Mouse (Mus musculus): Measurements from ENCODE around the gene Adamts2. TPM values are rescaled to one million over a fixed set of nuclear protein-coding genes. Genes with fewer than 3 reads are reported as not detected.

Gene Adamts2
- total and polyA plus RNA-seq, 3 experiments, result 8.0 to 14.4 (median 10.6) TPM

GRCm38 (mm10) chr11:50672866-50673265 lies 71.0 kb downstream of the Adamts2 start:
- 26% methylated on average over 7 of the region's 7 CpGs for WGBS
- DNase-seq, result peak; percentile 76 to 88
- Histone ChIP-seq H3K27ac (peak overlapping the region; percentile 67), H3K4me1 (ENCODE audit: control insufficient read depth, insufficient read depth, low read length) (peaks cover 25% of the 10 kb centered on the region), H3K9ac (ENCODE audit: low read depth, low read length) (no peak overlapping the region), H3K27me3 (ENCODE audit: control insufficient read depth, insufficient read depth, low read length) (no peaks in the 10 kb centered on the region), H3K79me2 (replicated peaks; ENCODE audit: control insufficient read depth, insufficient read depth, low read length) (no peaks in the 10 kb centered on the region), H3K36me3 (ENCODE audit: control insufficient read depth, insufficient read depth, low read length) (no peaks in the 10 kb centered on the region), H3K4me3 (no peak overlapping the region)
- intact Hi-C loops (cut with DNase I), result loop anchor here (1.0 to 5.0 kb wide), 4 partner anchors 41 to 94 kb away; partner anchors contain the start of gene Adamts2
- TF ChIP-seq CTCF (IDR thresholded peaks at IDR 0.05) (no peak), POLR2A (IDR thresholded peaks at IDR 0.05; ENCODE audit: insufficient read depth, low read depth, low read length) (no peak), EP300 (IDR thresholded peaks at IDR 0.05; ENCODE audit: insufficient read depth, low read depth, low read length) (peak; percentile 95)

- Histone ChIP-seq H3K36me3 (ENCODE audit: control insufficient read depth, insufficient read depth, low read length) (no peaks in the 10 kb centered on the region), H3K4me3 (no peak overlapping the region), H3K27me3 (ENCODE audit: control insufficient read depth, insufficient read depth, low read length) (no peaks in the 10 kb centered on the region), H3K4me1 (ENCODE audit: control insufficient read depth, insufficient read depth, low read length) (peaks cover 25% of the 10 kb centered on the region), H3K79me2 (replicated peaks; ENCODE audit: control insufficient read depth, insufficient read depth, low read length) (no peaks in the 10 kb centered on the region), H3K9ac (ENCODE audit: low read depth, low read length) (no peak overlapping the region), H3K27ac (peak overlapping the region; percentile 58)
- intact Hi-C loops (cut with DNase I), result loop anchor here (5.0 kb wide), 3 partner anchors 41 to 94 kb away; partner anchors contain the start of gene Adamts2
- WGBS, result 55% methylated on average over 7 of the region's 7 CpGs
- no peak for DNase-seq
- no peak for TF ChIP-seq POLR2A (IDR thresholded peaks at IDR 0.05; ENCODE audit: insufficient read depth, low read depth, low read length)
- TF ChIP-seq CTCF (IDR thresholded peaks at IDR 0.05), result peak; percentile 52
Observed at GRCm38 (mm10) chr11:50673525-50674250, 71.8 kb downstream of the Adamts2 start.

- intact Hi-C loops (cut with DNase I), result loop anchor here (5.0 kb wide), 3 partner anchors 42 to 93 kb away; partner anchors contain the start of gene Adamts2
- H3K36me3 ChIP-seq (ENCODE audit: control insufficient read depth, insufficient read depth, low read length), result no peaks in the 10 kb centered on the region
Observed at GRCm38 (mm10) chr11:50674390-50674789, 72.5 kb downstream of the Adamts2 start.

GRCm38 (mm10) chr11:50678650-50679049 lies 76.8 kb downstream of the Adamts2 start:
- H3K27ac ChIP-seq, result no peak overlapping the region
- H3K4me3 ChIP-seq, result no peak overlapping the region
- H3K9ac ChIP-seq (ENCODE audit: low read depth, low read length), result no peak overlapping the region
- no peaks in the 10 kb centered on the region for H3K36me3 ChIP-seq (ENCODE audit: control insufficient read depth, insufficient read depth, low read length)
- 83% methylated on average over 10 of the region's 10 CpGs for WGBS
- intact Hi-C loops (cut with DNase I), result no loop called here
- no peaks in the 10 kb centered on the region for H3K79me2 ChIP-seq (replicated peaks; ENCODE audit: control insufficient read depth, insufficient read depth, low read length)
- peaks cover 7% of the 10 kb centered on the region for H3K4me1 ChIP-seq (ENCODE audit: control insufficient read depth, insufficient read depth, low read length)
- no peak for TF ChIP-seq EP300 (IDR thresholded peaks at IDR 0.05; ENCODE audit: insufficient read depth, low read depth, low read length)
- no peak for TF ChIP-seq POLR2A (IDR thresholded peaks at IDR 0.05; ENCODE audit: insufficient read depth, low read depth, low read length)
- TF ChIP-seq CTCF (IDR thresholded peaks at IDR 0.05), result no peak
- H3K27me3 ChIP-seq (ENCODE audit: control insufficient read depth, insufficient read depth, low read length), result no peaks in the 10 kb centered on the region
- no peak for DNase-seq

More at GRCm38 (mm10) chr11:50674390-50674789, 72.5 kb downstream of the Adamts2 start:
- Histone ChIP-seq H3K9ac (ENCODE audit: low read depth, low read length) (no peak overlapping the region), H3K79me2 (replicated peaks; ENCODE audit: control insufficient read depth, insufficient read depth, low read length) (no peaks in the 10 kb centered on the region), H3K27me3 (ENCODE audit: control insufficient read depth, insufficient read depth, low read length) (no peaks in the 10 kb centered on the region), H3K27ac (peak overlapping the region; percentile 58), H3K4me3 (no peak overlapping the region), H3K4me1 (ENCODE audit: control insufficient read depth, insufficient read depth, low read length) (peaks cover 25% of the 10 kb centered on the region)
- peak; percentile 77 to 87 for DNase-seq
- WGBS, result 40% methylated on average over 9 of the region's 9 CpGs
- TF ChIP-seq CTCF (IDR thresholded peaks at IDR 0.05) (no peak), POLR2A (IDR thresholded peaks at IDR 0.05; ENCODE audit: insufficient read depth, low read depth, low read length) (no peak), EP300 (IDR thresholded peaks at IDR 0.05; ENCODE audit: insufficient read depth, low read depth, low read length) (peak; percentile 82; the same call in 1 of the 2 replicates)

- Histone ChIP-seq H3K4me1 (ENCODE audit: control insufficient read depth, insufficient read depth, low read length) (peaks cover 5% of the 10 kb centered on the region), H3K27me3 (ENCODE audit: control insufficient read depth, insufficient read depth, low read length) (no peaks in the 10 kb centered on the region), H3K4me3 (no peak overlapping the region), H3K36me3 (ENCODE audit: control insufficient read depth, insufficient read depth, low read length) (no peaks in the 10 kb centered on the region), H3K27ac (peak overlapping the region; percentile 38), H3K79me2 (replicated peaks; ENCODE audit: control insufficient read depth, insufficient read depth, low read length) (no peaks in the 10 kb centered on the region), H3K9ac (ENCODE audit: low read depth, low read length) (no peak overlapping the region)
- WGBS, result 61% methylated on average over 7 of the region's 7 CpGs
- DNase-seq, result peak in 1 of 2 experiments; percentile 48
- TF ChIP-seq EP300 (IDR thresholded peaks at IDR 0.05; ENCODE audit: insufficient read depth, low read depth, low read length), result no peak
- TF ChIP-seq POLR2A (IDR thresholded peaks at IDR 0.05; ENCODE audit: insufficient read depth, low read depth, low read length), result no peak
- TF ChIP-seq CTCF (IDR thresholded peaks at IDR 0.05), result no peak
- intact Hi-C loops (cut with DNase I), result no loop called here
Observed at GRCm38 (mm10) chr11:50681940-50682339, 80.1 kb downstream of the Adamts2 start.

GRCm38 (mm10) chr11:50683821-50684220 lies 81.9 kb downstream of the Adamts2 start:
- H3K36me3 ChIP-seq (ENCODE audit: control insufficient read depth, insufficient read depth, low read length), result no peaks in the 10 kb centered on the region
- H3K79me2 ChIP-seq (replicated peaks; ENCODE audit: control insufficient read depth, insufficient read depth, low read length), result no peaks in the 10 kb centered on the region
- H3K9ac ChIP-seq (ENCODE audit: low read depth, low read length), result no peak overlapping the region
- WGBS, result 59% methylated on average over 2 of the region's 2 CpGs
- intact Hi-C loops (cut with DNase I), result no loop called here
- no peak for DNase-seq
- no peak overlapping the region for H3K4me3 ChIP-seq
- H3K27me3 ChIP-seq (ENCODE audit: control insufficient read depth, insufficient read depth, low read length), result no peaks in the 10 kb centered on the region
- peaks cover 5% of the 10 kb centered on the region for H3K4me1 ChIP-seq (ENCODE audit: control insufficient read depth, insufficient read depth, low read length)
- H3K27ac ChIP-seq, result no peak overlapping the region
- TF ChIP-seq CTCF (IDR thresholded peaks at IDR 0.05), result no peak
- no peak for TF ChIP-seq EP300 (IDR thresholded peaks at IDR 0.05; ENCODE audit: insufficient read depth, low read depth, low read length)
- TF ChIP-seq POLR2A (IDR thresholded peaks at IDR 0.05; ENCODE audit: insufficient read depth, low read depth, low read length), result no peak
